Mouse (Mus musculus) cerebellum, adult 2 months (tissue): ENCODE measurements around the gene Rab3a. TPM values are rescaled to one million over a fixed set of nuclear protein-coding genes. Genes with fewer than 3 reads are reported as not detected.

Experiments used
- DNase-seq, 2 experiments: peaks; one replicate each; pipeline ENCODE4 v3.0.0; 2021
- H3K27ac ChIP-seq: fragments of 200-500 bp; 2 replicates; pipeline ENCODE4 v1.5.1; 2012; ENCODE audit warnings: low read length, control low read depth, inconsistent platforms; ENCODE audit not compliant: insufficient read depth
- H3K27me3 ChIP-seq: fragments of 200-500 bp; 2 replicates; pipeline ENCODE4 v1.6.1; 2012; ENCODE audit warnings: inconsistent platforms, mild to moderate bottlenecking, low read length, moderate library complexity; ENCODE audit not compliant: control insufficient read depth, insufficient read depth
- H3K4me1 ChIP-seq: fragments of 200-500 bp; 2 replicates; pipeline ENCODE4 v1.6.1; 2011; ENCODE audit warnings: low read length; ENCODE audit not compliant: control insufficient read depth, insufficient read depth
- H3K4me3 ChIP-seq: fragments of 200-500 bp; replicated peaks from 2 replicates; pipeline ENCODE3; 2011; ENCODE audit warnings: mild to moderate bottlenecking, low read depth, low read length, control low read depth; ENCODE audit not compliant: insufficient read depth
- CTCF ChIP-seq: fragments of 200-500 bp; IDR thresholded peaks from 2 replicates; pipeline ENCODE4 v1.5.1; 2011; ENCODE audit warnings: low read depth, mild to moderate bottlenecking, control low read depth, low read length, moderate library complexity, borderline replicate concordance; ENCODE audit not compliant: insufficient read depth
- POLR2A ChIP-seq: fragments of 200-500 bp; IDR thresholded peaks from 2 replicates; pipeline ENCODE4 v1.6.1; 2011; ENCODE audit warnings: low read length, control low read depth, borderline replicate concordance; ENCODE audit not compliant: insufficient read depth
- WGBS: fragments of 180-500 bp; shearing (Covaris S2); methylation state at CpG from one replicate; pipeline ENCODE4 v1.1.7; 2018; 5-methylcytosine and 5-hydroxymethylcytosine counted together
- polyA plus RNA-seq: library from polyadenylated mRNA; depleted of rRNA; stranded (reverse); fragments of >200 nt; gene quantifications from 2 replicates; pipeline ENCODE4 v1.2.3, GENCODE M21; 2012

The Rab3a gene
- polyA plus RNA-seq, 1 experiment = 1,156 TPM

GRCm38 (mm10) chr8:70743656-70744590, 10.6 kb upstream of the Rab3a start:
- DNase-seq = peak; percentile 46 to 60
- no peak overlapping the region for H3K27ac ChIP-seq
- 5% methylated on average over 48 of the region's 48 CpGs for WGBS
- H3K4me1 ChIP-seq = peaks cover 7% of the 10 kb centered on the region; the same call in 1 of the 2 replicates
- TF ChIP-seq POLR2A = no peak
- no peak for TF ChIP-seq CTCF
- peak overlapping the region; percentile 68 for H3K4me3 ChIP-seq
- H3K27me3 ChIP-seq = no peaks in the 10 kb centered on the region

DNA sequence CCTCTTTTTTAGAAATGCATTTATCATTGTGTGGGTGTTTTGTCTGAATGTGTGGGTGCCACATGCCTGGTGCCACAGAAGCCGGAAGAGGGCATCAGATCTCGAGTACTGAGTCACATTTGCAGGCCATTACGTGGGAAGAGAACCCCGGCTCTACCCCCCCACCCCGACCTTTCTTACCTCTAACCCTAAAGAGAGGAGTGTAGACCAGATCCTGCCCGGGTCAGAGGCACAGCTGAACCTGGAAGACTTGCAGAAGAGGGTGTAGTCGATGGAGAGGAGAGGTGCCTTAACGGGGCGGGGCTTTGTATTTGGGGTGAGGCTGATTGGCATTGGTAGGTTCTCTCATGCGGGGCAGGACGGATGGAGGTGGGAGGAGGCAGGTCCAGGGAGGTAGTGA, 9.7 kb upstream of the Rab3a start:
- Histone ChIP-seq H3K27me3 (no peaks in the 10 kb centered on the region), H3K4me1 (peaks cover 7% of the 10 kb centered on the region; the same call in 1 of the 2 replicates), H3K4me3 (no peak overlapping the region), H3K27ac (no peak overlapping the region)
- TF ChIP-seq POLR2A (no peak), CTCF (no peak)
- no peak for DNase-seq
- 63% methylated on average over 11 of the region's 11 CpGs for WGBS

- H3K4me1 ChIP-seq = peaks cover 7% of the 10 kb centered on the region; the same call in 1 of the 2 replicates
- no peak overlapping the region for H3K27ac ChIP-seq
- no peaks in the 10 kb centered on the region for H3K27me3 ChIP-seq
- H3K4me3 ChIP-seq = no peak overlapping the region
- DNase-seq = no peak
- TF ChIP-seq CTCF = no peak
- WGBS = 63% methylated on average over 19 of the region's 19 CpGs
Measured at GRCm38 (mm10) chr8:70745691-70746220, 8.7 kb upstream of the Rab3a start.

- peak in 1 of 2 experiments; percentile 9 for DNase-seq
- Histone ChIP-seq H3K27ac (no peak overlapping the region), H3K4me1 (peaks cover 7% of the 10 kb centered on the region; the same call in 1 of the 2 replicates), H3K27me3 (no peaks in the 10 kb centered on the region), H3K4me3 (no peak overlapping the region)
- TF ChIP-seq POLR2A (no peak), CTCF (no peak)
- 83% methylated on average over 9 of the region's 9 CpGs for WGBS
Measured at GRCm38 (mm10) chr8:70746676-70747075, 7.8 kb upstream of the Rab3a start.

- no peak overlapping the region for H3K4me3 ChIP-seq
- H3K27ac ChIP-seq = no peak overlapping the region
- H3K27me3 ChIP-seq = no peaks in the 10 kb centered on the region
- H3K4me1 ChIP-seq = peaks cover 7% of the 10 kb centered on the region; the same call in 1 of the 2 replicates
- peak in 1 of 2 experiments; percentile 6 for DNase-seq
- WGBS = 76% methylated on average over 18 of the region's 18 CpGs
- TF ChIP-seq POLR2A (no peak), CTCF (no peak)
Measured at GRCm38 (mm10) chr8:70747211-70747890, 7.1 kb upstream of the Rab3a start.

DNA sequence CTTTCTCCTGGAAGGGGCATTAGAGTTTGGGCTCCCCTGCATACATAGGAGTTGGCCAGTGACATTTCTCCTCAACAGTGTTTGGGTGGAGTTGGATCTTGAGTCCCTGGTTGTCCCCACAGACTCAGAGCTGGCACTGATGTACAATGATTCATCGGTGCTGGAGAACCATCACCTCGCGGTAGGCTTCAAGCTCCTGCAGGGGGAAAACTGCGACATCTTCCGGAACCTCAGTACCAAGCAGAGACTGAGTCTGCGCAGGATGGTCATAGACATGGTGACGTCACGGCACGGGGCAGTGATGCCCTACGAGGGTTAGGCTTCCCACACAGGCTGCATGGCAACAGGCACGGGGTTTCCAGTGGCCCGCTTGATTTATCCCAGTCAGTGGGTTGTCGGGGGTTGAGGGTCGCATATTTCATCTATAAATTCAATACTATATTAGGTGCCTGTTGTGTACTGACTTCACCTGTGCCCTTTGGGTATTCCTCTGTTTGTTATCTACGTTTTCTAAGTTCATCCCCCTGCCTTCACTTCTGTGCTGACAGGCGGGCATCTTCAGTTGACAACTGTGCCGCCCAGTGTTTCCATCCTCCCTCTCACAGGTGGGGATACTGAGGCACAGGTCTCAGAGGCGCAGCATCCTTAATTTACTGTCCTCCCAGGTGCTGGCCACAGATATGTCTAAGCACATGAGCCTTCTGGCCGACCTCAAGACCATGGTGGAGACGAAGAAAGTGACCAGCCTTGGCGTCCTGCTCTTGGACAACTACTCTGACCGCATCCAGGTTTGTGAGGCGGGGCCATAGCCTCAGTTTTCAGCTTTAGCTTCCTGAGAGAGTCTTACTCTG, 6.0 kb upstream of the Rab3a start:
- H3K4me1 ChIP-seq = peaks cover 7% of the 10 kb centered on the region; the same call in 1 of the 2 replicates
- WGBS = 87% methylated on average over 23 of the region's 23 CpGs
- no peak for TF ChIP-seq POLR2A
- TF ChIP-seq CTCF = no peak
- H3K27me3 ChIP-seq = no peaks in the 10 kb centered on the region
- H3K4me3 ChIP-seq = no peak overlapping the region
- DNase-seq = peak in 1 of 2 experiments; percentile 7
- no peak overlapping the region for H3K27ac ChIP-seq

DNA sequence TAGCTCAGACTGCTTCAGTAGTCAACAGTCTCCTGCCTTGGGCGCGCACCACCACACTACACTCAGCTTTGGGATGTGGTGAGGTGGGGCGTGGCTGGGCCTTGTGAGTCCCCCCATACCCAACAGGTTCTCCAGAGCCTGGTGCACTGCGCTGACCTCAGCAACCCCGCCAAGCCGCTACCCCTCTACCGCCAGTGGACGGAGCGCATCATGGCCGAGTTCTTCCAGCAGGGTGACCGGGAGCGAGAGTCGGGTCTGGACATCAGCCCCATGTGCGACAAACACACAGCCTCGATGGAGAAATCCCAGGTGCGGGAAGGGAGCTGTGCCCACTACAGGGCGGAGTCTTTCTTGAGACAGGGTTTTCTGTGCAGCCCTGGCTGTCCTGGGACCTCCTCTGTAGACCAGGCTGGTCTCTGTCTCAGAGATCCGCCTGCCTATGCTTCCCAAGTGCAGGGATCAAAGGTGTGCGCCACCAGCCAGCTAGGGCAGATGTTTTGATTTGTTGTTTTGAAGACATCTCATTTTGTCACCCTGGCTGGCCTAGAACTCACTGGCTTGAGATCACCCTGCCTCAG, 5.3 kb upstream of the Rab3a start:
- 80% methylated on average over 19 of the region's 19 CpGs for WGBS
- H3K27ac ChIP-seq = no peak overlapping the region
- TF ChIP-seq POLR2A = no peak
- TF ChIP-seq CTCF = no peak
- no peak overlapping the region for H3K4me3 ChIP-seq
- DNase-seq = peak in 1 of 2 experiments; percentile 7
- peaks cover 2% of the 10 kb centered on the region; the same call in 1 of the 2 replicates for H3K4me1 ChIP-seq
- H3K27me3 ChIP-seq = no peaks in the 10 kb centered on the region
